Mouse (Mus musculus) urinary bladder, postnatal 36 days (tissue): Measurements from ENCODE around the gene Slc39a3.
"Not testable (repeated sequence)": the region's sequence is repeated elsewhere in the genome, so short reads cannot be mapped to it uniquely, and the experiment has no call there.

ENCODE experiments used
- DNase-seq, 2 experiments: peaks; one replicate each; pipeline ENCODE4 v3.0.0; 2022; ENCODE audit warnings: low spot score in 2 of 2, mixed read lengths in 1 of 2

Slc39a3 gene

DNA sequence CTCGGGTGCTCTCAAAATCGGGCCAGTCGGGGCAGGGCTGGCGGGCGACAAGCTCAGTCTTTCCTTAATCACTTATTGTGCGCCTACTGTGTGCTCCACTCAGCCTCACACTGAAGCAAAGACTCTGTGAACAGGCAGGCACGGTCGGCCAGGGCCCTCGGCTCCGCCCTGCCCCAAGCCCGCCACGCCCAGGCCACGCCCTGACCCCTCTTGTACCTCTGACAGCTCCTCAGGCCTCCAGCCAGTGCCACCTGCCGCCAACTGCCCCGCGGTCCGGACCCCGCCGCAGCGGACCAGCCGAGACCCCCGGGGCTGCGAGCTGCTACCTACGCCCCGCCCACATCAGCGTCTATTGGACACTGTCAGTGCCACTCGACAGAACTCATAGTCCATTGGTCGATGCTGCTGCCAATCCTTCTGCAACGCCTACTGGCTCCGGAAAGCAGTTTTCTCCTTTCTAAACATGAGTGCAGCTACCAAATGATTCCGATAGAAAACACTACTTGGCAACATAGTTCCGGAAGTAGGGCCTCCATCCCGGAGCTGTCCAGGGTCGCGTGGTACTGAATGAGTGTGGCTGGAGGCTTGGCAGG, at the start of gene Slc39a3:
Gene Slc39a3, minus strand, starts transcription at position 439 of the 593 bp plus-strand sequence.
- DNase-seq: peak; percentile 97 to 99

DNA sequence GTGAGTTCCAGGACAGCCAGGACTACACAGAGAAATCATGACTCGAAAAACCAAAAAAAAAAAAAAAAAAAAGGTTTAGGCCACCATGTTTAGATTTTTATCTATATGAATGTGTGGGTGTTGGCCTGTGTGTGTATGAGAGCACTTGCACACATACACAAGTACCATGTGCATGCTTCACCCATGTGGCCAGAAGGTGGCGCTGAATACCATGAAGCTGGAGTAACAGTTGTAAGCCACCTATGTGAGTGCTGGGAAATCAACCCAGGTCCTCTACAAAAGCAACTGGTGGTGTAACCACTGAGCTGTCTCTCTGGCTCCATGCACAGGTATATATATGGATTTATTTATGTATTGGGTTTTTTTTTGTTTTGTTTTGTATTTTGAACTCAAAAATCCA, 49.8 kb upstream of the Slc39a3 start:
- no peak for DNase-seq

DNA sequence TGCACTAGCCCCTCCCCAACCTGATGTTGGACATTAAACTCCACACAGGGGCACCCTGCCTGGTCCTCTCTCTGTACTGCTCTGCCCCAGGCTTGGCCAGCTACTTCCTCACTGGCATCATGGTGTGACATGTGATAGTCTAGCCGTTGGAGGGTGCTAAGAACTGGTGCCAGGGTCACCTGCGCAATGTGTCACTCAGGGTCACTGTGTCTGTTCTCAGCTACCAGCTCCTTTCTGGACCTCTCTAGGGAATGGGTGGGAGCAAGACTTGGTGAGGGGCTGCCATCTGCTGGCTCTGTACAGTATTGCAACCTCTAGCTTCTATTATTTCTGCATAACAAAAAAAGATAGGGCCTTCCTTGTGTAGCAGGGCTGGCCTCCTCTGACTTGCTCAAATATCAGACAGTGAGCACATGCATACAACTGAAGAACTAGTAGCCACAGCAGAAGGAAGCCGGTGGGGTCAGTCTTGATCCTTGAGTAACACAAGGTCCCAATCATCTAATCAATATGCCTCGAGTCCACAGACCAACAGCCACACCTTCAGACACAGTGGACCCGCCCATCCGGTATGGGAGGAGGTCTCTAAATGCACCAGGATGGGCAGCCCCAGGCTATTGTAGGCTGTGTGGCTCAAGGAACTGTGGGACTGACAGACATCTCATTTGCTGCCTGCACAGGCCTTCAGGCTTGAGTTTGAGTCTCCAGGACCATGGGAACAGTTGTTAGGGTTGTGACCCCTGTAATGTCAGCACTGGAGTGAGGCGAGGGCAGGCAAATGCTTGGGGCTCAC, 45.1 kb upstream of the Slc39a3 start:
- peak; percentile 58 to 69 for DNase-seq

DNA sequence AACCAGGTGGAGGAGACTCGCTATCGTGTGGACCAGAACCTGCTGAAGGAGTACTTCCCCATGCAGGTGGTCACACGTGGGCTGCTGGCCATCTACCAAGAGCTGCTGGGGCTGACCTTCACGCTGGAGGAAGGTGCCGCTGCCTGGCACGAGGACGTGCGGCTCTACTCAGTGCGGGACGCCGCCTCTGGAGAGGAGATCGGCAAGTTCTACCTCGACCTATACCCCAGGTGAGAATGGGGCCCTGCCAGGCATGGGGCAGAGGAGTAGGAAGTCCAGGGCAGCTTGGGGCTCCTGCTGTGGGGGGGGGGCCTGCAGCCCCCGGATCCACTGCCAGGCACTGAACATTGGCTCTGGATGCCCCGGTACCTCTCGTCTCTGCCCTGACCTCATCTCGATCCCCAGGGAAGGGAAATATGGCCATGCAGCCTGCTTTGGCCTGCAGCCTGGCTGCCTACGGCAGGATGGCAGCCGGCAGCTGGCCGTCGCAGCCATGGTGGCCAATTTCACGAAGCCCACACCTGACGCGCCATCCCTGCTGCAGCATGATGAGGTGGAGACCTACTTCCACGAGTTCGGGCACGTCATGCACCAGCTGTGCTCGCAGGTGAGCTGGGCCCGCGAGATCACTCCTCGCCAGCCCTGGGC, 42.9 kb upstream of the Slc39a3 start:
- DNase-seq: no peak

DNA sequence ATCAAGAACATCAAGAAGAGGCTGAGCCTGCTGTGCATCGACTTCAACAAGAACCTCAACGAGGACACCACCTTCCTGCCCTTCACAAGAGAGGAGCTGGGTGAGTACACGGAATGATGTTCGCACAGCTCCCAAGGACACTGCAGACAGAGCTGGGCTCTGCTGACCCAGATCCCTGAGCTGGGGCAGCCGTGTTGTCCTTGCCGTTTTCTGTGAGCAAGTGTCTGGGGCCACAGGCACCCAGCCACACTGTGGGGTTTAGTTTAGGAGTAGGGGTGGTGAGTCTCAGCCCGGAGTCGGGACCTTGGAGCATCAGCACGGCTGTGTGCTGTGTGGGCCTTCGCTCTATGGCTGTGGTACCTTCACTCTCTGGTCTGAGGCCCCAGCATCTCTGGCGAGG, 40.7 kb upstream of the Slc39a3 start:
- DNase-seq: no peak

DNA sequence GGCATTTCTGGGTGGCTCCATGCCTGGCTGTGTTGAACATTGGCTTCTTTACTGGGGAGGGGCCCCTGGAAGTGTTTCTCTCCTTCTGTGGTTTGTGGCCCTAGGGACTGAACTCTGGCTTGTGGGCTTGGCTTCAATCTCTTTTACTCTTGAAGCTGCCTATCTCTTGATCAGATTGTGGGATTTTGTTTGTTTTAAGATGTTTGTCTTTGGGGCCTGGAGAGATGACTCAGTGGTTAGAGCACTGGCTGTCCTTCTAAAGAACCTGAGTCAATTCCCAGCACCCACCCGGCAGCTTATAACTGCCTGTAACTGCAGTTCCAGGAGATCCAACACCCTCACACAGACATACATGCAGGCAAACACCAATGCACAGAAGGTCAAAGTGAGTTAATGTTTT, 39.1 kb upstream of the Slc39a3 start:
- no peak for DNase-seq

DNA sequence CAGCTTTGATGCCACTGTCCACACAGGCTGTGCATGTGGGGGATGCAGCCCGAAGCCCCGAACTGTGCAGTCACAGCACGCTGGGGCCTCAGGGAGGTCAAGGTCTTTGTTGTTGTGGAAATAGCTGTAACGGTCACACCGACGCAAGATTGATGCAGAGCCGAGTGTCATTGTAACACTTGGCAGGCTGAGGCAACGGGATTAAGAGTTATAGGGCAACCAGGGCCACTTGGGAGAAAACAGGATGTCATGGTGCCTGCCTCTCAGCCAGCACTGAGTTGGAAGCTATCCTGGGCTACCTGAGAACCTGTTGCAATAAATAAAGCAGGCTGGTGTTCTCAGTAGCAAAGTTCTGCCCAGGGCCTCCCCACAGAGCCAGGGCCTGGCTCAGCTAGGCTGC, 38.5 kb upstream of the Slc39a3 start:
- DNase-seq: no peak

DNA sequence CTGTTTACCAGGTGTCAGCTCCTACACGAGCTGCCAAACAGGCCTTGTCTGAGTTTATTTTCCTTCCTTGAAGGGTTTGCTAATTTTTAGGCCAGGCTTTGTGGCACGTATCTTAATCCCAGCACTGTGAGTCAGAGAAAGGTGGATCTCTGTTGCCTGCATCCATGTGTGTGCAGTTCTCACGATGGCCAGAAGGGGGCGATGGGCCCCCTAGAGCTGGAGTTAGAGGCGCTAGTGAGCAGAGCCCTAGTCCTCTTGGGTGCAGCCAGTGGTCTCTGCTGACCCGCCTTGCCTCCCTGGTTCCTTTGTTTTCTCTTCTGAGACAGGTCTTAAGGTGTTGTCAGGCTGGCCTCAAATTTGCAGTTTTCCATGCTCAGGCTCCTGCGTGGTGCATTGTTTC, 36.2 kb upstream of the Slc39a3 start:
- no peak for DNase-seq

DNA sequence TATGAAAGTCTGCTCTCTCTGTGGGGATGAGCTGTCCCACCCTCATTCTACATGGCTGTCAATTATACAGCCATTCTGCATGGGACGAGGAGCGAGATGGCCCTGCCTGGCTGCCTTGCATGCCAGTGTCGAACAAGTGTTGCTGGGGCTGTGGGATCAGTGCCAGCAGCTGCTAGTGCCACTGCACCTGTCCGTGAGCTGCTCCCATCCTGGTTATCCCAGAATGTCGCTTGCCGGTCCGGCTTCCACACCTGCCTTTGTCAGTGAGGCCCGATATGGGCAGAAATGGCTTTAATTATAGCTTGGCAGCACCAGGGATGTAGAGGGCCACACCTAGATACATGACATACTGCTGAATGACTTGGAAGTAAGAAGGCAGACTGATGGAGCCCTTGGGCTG, 35.1 kb upstream of the Slc39a3 start:
- DNase-seq: no peak

DNA sequence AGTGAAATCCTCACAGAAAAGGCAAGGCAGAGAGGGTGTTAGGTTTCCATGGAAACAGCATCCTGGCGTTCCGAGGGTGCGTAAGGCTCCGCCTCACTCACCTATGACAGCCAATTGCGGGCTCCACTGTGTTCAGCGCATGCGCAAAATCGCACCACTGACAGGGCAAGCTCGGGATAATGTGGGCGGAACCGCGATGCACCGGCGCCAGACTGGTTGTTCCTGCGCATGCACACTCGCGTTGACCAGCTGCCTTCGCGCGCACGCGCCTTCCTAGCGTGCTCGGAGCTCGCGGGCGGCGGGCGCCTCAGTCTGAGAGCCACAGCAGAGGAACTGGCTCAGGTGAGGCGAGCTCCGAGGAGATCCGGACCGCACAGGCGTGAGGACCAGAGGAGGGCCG, 32.6 kb upstream of the Slc39a3 start, which contains the start of gene Thop1:
Gene Thop1, plus strand, starts transcription at position 200 of the 400 bp plus-strand sequence.
- DNase-seq: peak; percentile 88 to 97

DNA sequence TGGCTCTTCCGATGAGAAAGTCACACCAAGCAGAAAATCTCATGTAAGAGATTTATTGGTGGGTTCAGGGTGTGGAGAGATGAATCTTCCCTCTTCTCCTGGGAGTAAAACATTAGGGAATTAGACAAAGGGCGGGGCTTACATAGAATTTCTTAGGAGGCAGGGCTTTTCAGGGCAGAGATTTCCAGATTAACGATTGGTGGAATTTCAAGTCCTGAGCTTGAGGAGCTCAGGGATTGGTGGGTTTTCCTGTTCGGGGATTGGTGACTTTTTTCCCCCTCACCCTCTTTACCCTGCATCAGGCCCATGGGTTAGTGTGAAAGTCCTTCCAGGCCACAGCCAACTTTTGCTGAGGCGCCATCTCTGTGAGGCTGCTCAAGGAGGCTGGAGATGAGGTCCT, 31.5 kb upstream of the Slc39a3 start:
- no peak for DNase-seq

DNA sequence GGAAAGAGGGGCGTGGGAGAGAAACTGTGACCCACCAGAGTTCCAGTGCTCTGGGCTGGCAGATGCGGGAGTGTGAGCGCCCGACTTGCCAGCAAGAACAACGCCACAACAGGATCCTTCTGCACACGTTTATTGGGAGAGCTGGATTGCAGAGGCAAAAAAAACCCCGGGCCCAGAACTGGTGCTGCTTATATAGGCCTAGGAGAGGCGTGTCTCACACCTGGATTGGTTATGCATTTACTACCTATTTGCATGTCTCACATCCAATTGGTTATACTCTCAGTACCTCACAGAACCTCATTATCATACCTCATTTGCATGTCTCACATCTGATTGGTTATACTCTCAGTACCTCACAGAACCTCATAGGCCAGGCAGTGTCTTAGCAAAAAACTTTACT, 27.3 kb upstream of the Slc39a3 start:
- DNase-seq: not testable (repeated sequence)

DNA sequence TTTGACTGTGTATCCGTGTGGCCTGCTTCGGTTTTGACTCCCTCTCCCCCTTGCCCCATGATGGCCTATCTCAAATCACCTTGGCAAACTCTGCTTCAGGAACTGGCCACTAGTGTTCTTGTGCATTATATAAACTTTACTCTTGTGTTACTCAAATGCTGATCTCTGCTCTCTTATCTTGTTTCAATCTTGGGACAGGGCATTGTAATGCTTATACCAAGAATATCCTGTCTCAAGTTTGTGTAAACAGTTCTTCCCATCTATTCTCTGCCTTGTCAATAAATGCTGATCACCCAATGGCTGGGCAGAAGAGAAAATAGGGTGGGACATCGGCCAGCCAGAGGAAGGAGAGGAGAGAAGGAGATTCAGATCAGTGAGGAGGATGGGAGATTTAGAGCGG, 25.5 kb upstream of the Slc39a3 start:
- DNase-seq: no peak

DNA sequence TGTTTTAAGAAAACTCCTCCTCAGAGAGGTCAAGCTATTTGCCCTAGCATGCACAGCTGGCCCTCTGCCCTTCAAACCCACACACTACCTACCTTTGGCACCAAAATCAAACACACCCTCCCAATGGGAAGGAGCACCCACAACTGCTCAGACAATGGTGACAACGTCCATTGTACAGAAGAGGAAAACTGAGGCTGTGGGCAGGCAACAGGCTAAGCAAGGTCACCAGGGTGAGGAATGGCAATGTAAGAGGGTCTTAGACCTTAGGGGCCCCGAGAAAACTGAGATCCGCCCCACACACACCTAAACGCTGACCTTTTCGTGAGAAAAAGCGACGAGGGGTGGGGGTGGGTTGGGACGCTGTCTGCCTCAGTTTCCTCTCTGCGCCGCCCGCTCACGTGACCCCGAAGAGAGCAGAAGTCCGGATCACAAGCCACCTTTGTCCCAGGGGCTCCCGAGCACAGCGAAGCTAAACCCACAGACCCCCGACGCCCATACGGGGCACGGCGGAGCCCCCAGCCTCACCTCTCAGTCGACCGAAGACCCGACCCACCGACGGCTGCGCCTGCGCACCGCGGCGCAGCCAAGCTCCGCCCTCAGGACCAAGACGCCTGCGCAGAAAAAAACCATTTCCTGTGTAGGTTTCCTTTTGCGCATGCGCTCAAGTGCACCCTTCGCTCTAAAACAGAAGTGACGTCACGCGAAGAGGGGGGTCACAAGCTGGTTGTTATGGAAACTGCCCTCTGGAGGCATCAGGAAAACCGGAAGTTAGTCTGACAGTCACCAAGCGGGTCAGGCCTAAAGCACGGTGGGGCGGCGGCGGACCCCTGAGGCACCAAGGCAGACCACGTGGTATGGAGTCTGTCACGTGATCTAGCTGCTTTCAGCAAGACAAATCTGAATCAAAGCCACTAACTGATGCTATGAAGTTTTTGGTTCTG, 22.6 kb upstream of the Slc39a3 start, which contains the start of gene Sgta:
Gene Sgta, minus strand, starts transcription at position 579 of the 941 bp plus-strand sequence.
- DNase-seq: peak; percentile 99 to 100

DNA sequence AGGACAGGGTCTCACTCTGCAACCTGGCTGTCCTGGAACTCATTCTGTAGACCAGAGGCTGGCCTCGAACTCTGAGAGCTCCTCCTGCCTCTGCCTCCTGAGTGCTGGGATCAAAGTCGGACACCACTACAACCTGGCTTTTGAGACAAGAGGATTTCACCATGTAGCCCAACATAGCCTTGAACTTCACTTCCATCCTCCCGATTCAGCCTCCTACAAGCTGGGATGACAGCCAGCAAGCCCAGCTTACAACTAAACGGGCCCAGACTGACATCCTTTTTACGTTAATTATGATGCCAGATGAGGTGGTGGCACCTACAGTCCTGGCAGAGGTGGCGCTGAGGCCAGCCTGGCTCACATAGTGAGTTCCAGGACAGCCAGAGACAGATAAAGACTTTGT, 21.7 kb upstream of the Slc39a3 start:
- no peak for DNase-seq

DNA sequence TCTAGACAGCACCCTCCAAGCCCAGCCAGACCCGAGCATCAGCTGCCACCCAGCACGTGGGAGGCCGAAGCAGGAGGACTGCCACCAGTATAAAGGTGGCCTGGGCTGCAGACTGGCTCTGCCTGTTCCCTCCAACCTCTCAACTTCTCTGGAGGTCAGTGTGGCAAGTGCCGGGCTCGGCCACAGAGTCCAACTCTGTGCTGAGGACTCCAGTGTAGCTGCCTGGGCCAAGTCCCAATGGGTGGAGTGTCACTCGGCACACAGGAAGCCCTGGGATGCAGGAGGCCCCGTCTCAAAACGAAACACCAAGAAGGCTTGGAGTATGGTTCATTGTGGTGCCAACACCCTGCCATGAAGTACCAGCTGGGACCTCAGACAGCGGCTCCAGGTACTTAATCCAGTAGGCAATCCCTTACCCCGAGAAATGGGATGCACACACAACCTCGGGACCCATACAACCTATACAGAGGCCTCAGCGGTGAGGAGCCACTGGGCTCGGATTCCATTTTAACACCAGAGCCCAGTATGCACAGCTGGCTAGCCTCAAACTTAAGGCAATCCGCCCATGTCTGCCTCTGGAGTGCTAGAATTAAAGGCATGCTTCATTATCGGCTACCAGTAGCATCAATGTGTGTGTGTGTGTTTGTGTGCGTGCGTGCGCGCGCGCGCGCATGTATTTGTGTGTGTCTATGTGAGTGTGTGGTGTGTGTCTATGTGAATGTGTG, 20.3 kb upstream of the Slc39a3 start:
- DNase-seq: peak in 1 of 2 experiments; percentile 51

DNA sequence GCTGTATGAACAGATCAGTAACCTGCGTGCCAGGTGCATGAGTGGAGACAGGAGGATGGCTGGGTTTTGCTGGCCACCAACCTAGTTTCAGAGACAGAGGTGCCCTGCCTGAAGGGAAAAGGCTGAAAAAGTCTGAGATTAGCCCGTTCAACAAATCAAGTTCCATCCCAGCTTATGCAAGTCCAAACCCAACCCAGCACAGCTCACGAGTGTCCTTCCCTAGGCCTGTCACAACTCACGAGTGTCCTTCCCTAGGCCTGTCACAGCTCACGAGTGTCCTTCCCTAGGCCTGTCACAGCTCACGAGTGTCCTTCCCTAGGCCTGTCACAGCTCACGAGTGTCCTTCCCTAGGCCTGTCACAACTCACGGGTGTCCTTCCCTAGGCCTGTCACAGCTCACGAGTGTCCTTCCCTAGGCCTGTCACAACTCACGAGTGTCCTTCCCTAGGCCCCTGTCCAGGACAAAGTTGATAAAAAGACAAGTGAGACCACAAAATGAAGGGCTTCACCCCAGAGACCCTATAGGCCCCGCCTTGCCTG, 18.6 kb upstream of the Slc39a3 start:
- DNase-seq: not testable (repeated sequence)

DNA sequence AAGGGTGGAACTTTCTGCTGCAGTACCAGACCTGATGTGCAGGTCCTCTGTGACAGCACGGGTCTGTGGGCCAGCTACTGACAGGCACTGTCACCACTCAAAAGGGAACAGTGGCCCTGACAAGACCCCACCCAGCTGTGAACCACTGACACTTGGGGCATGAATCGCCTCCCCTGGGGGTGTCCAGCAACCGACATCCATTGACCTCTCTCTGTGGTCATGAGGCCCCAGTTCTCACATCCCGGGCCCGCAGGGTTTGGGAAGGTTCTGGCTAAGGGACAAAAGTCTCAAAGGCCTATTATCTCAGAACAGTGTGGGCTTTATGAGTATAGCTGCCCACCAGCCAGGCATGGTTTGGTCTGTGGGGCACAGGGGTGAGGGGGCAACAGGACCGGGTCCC, 17.9 kb upstream of the Slc39a3 start:
- no peak for DNase-seq

DNA sequence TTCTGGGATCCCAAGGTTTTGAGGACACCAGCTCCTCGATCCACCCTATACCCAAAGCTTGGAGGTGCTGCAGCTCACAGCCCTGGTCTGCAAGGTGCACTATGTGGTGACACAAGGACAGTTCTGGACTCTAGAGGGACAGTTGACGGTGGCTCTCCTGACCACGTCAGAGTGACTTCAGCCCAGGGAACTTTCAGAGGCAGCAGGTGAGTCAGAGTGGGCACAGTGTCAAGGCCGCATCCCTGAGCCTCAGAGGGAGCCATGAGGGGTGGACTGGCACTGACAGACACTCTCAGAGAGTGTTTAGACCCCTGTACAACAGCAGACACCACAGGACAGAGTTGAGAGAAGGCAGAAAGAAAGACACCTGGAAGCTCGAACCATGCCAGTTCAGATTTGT, 15.4 kb upstream of the Slc39a3 start:
- DNase-seq: no peak

DNA sequence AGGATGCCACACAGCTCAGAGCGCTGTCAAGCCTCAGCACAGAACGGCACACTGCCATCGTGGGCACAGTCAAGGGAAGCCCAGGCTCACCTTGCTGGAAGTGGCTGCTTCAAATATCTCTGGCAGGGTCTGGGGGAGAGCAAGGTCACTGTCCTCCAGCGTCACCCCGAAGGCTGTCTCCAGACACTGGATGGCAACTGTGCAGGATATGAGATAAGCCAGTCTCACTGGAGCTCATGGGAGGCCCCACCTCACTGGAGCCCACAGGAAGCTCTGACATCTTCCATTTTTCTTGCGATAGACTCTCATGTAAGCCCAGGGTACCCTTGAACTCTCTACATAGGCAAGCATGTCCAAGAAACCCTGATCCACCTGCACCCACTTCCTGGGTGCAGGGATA, 13.9 kb upstream of the Slc39a3 start:
- DNase-seq: no peak

DNA sequence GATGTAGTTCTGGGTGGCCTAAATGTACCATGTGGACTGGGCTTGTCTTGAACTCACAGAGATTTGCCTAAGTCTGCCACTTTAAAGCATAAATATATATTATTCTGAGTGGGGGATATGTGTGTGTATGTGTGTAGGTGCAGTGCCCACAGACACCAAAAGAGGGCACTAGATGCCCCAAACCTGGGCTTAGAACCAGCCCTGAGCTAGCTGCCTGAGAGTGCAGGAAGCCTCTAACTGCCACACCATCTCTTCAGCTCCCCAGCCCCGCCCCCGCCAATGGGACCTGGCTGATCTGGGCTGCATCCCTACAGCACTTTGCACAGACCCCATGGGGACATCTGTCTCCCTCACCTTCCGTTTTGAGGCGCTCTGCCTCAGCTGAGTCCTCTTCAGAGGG, 13.4 kb upstream of the Slc39a3 start:
- no peak for DNase-seq
